Mouse (Mus musculus) brain, embryonic 14.5 days (tissue): ENCODE measurements around the gene Wdr27. TPM values are rescaled to one million over a fixed set of nuclear protein-coding genes. Genes with fewer than 3 reads are reported as not detected.
A peak's percentile ranks its signal among the peaks of the same experiment; 100 is the strongest.
"Not testable (repeated sequence)": the region's sequence is repeated elsewhere in the genome, so short reads cannot be mapped to it uniquely, and the experiment has no call there.

ENCODE experiments used
- DNase-seq: peaks from one replicate; pipeline ENCODE4 v3.0.0-alpha.2; 2011; ENCODE audit warnings: low read depth
- CTCF ChIP-seq: fragments of 200-500 bp; IDR thresholded peaks from 2 replicates; pipeline ENCODE4 v1.5.1; 2012; ENCODE audit warnings: inconsistent platforms, mild to moderate bottlenecking, moderate library complexity, borderline replicate concordance; ENCODE audit not compliant: insufficient read depth, insufficient read length; ENCODE audit errors: extremely low read depth
- POLR2A ChIP-seq: fragments of 200-500 bp; IDR thresholded peaks from 2 replicates; pipeline ENCODE4 v1.6.1; 2012; ENCODE audit warnings: mild to moderate bottlenecking, inconsistent platforms, borderline replicate concordance; ENCODE audit not compliant: poor library complexity, insufficient read depth, insufficient read length, severe bottlenecking; ENCODE audit errors: extremely low read depth
- polyA plus RNA-seq: library from polyadenylated mRNA; depleted of rRNA; stranded (reverse); fragments of >200 nt; gene quantifications from 2 replicates; pipeline ENCODE4 v1.2.3, GENCODE M21; 2012; rRNA removed

Wdr27 gene
- 4.7 and 5.1 TPM in 2 replicates for polyA plus RNA-seq

DNA sequence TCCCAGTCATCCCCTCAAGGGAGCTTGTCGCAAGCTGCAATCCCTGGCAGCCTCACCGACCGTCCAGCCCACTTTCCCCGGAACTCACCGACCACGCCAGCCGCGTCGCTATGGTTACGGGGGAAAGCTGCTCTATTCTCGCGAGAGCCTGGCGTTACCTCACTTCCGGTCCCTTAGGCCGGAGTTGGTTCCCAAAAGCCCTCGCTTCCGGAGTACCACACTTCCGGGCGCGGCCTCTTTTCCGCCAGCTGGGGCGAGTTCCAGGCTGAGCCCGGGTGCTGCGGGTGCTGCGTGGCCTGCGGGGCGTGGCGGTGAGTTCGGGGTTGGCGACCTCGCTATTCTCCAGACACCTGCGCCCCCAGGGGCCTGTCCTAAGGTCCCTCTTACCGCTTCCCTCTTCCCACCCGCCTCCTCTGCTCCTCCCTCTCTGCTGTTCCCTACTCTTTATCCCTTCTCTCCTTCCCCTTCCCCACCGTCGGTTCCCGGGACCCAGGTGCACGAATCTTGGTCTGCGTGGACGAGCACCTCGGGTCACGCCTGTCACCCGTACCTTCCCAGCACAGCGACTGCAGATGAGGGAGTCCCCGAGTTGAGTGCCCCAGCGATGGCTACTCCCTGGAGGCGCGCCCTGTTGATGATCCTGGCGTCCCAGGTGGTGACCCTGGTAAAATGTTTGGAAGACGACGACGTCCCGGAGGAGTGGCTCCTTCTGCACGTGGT is at the start of gene Wdr27, which contains the start of gene 1600012H06Rik:
Gene Wdr27, minus strand, starts transcription at position 150 of the 720 bp plus-strand sequence.
Gene 1600012H06Rik, plus strand, starts transcription at position 176 of the 720 bp plus-strand sequence.
- DNase-seq, result peak; percentile 99
- TF ChIP-seq CTCF (no peak), POLR2A (no peak; the same call in 1 of the 2 replicates)

DNA sequence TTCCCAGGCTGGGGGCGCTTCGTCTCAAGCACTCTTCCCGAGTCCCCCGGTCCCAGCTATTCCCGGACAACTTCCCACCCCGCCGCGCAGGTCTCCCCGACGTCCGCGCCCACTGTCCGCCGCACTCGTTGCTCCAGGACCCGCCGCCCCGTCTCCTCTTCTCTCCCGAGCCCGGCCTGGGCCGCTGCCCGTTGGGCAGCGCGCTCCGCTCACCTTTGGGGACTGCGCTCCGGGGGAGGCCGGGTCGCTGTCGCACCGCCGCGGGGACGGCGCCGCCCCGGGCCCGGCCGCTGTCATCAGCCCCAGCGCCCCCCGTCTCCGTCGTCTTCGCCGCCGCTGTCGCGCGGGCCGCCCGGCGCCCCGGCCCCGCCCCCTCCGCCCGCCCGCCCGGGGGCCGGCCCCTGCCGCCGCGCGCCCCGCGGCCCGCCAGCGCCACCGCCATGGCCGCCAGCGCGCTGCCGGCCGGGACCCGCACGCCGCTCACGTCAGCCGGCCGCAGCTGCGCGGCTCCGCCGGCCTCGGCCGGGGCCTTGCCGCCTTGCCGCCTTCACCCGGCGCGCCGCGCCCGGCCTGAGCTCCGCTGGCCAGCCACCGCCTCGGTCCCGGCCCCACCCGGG is 49.7 kb upstream of the Wdr27 start:
- not testable (repeated sequence) for DNase-seq

DNA sequence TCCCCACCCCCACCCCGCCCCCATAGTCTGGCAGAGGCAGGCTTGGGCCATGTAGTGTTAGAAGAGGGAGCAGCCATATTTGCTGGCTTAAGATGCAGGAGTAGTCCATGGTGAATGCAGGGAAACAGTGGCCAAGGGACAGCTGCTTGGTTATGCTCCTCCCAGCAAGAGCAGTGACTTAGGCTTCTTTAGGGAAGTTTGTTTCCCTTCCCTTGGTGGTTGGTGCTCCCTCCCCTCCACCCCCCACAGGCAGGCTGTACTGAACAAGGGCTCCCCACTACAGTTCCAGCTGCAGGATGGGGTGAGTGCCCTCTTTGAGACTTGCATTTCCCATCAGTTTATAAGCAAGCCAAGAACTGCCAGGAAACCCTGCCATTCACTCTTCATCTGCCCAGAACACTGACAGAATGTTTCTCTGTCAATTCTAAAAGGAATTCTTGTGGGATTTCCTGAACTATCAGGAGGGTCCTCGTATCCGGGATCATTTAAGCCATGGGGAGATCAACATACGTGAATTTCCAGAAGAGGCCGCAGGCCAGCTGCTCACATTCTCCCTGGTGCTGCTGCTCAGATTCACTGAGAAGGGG is 47.3 kb upstream of the Wdr27 start:
- DNase-seq, result not testable (repeated sequence)

DNA sequence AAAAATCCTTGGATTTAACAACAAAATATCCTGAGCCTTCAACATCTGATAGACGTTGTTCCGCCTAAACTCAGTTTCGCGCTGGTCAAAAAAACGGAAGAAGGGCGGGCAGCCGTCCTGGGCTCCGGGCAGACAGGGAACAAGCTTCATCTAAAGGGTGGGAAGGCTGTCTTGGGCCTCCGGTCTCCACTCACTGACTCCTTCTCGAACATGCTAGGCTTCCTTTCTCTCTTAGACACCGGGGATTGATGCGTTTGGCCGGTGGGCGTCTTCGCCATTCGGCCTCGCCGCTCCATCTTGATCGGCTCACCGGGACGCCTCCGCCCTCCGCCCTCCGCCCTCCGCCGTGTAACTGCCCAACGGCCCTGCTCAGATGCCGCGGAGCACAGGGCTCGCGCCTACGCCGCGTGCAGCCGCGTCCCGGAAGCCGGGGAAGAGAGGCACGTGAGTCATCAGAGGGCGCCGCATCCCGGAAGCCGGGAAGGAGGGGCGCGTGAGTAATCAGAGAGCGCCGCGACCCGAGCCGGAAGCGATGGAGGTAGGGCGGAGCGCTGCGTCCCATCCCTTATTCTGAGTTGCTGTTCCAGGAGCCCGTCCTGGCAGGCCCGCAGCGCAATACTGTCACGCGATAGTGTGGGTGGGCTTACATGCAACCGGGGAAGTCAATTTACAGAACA is 35.5 kb upstream of the Wdr27 start, which contains the start of the genes 9030025P20Rik and Gm3417:
Gene 9030025P20Rik, plus strand, starts transcription at position 107 of the 677 bp plus-strand sequence.
Gene Gm3417, minus strand, starts transcription at position 429 of the 677 bp plus-strand sequence.
- not testable (repeated sequence) for DNase-seq

DNA sequence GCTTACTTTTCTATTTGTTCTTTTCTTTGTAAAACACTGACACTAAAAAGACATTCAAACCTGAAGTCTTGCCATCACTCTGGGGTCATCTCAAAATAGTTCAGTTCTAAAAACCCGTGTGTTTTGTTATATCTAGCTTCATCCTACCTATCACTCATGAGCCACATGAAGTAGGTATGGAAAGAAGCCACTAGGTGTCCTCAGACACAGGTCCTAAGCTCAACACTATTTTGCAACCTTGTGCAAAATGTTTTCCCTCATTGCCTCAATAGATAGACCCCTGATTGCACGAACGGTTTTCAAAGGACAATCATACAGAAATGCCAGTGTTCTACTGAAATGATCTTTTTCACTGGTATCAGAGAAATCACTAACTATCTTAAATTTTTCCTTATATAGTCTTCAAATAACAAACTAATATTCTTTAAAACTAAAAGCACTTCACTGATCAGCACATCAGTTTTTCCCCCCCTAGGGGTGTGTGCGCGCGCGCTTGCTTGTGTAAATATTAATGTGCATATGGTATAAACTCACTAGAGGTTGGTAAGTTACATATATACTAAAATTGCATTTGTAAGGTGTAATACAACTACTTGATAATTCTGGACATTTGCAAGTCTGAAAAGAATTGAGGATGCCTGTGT is 34.9 kb upstream of the Wdr27 start:
- DNase-seq, result not testable (repeated sequence)

DNA sequence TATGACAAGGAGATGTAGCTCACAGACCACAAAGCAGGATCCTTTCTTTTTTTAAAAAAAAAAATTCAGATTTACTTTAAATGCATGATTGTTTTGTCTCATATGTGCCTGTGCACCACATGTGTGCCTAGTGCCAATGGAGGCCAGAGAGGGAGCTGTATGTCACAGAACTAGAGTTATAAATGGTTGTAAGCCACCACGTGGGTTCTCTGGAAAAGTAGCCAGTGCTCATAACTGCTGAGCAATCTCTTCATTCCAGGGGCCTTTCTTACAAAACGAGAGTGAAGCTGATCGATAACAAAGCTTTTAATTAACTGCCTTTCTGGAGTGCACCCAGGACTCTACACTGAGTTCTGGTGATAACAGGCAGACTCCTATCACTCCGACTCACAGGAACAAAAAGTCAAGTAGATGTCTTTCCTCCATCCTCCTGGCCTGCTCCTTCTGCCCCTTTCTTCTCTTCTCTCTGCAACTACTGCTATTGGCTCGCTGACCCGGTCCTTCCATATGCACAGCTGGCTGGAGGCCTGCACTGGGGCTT is 25.5 kb upstream of the Wdr27 start:
- not testable (repeated sequence) for DNase-seq

DNA sequence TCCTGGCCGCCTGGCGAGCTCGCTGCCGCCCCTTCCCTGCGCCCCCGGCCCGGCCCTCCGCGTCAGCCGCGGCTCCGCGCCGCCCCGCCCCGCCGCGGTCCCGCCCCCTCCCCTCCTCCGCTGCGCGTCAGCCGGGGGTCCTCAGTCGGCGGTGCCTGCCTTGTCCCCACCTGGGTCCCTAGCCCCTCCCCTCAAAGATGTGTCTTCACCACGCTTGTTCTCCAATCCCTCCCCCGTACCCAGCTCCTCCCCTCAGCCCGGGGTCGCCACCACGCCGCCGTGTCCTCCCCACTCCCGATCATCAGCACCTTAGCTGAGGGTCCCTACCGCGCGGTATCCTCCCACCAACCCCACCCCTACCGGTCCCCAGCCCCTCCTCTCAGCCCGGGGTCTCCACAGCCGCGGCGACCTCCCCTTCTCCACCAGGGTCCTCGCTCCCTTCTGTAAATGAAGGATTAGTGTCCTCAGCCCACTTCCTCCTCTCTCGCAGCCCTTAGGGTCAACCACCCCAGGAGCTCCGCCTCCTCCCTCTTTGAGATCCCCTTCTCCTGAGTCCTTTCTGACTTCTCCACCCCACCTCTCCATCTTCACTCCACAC is 18.7 kb upstream of the Wdr27 start:
- DNase-seq, result not testable (repeated sequence)

DNA sequence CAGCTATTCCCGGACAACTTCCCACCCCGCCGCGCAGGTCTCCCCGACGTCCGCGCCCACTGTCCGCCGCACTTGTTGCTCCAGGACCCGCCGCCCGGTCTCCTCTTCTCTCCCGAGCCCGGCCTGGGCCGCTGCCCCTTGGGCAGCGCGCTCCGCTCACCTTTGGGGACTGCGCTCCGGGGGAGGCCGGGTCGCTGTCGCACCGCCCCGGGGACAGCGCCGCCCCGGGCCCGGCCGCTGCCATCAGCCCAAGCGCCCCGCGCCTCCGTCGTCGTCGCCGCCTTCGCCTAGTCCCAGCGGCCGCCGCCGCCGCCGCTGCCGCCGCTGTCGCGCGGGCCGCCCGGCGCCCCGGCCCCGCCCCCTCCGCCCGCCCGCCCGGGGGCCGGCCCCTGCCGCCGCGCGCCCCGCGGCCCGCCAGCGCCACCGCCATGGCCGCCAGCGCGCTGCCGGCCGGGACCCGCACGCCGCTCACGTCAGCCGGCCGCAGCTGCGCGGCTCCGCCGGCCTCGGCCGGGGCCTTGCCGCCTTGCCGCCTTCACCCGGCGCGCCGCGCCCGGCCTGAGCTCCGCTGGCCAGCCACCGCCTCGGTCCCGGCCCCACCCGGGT is 18.1 kb upstream of the Wdr27 start, which contains the start of gene Phf10:
Gene Phf10, minus strand, starts transcription at position 323 of the 606 bp plus-strand sequence.
- peak; percentile 7 for DNase-seq

DNA sequence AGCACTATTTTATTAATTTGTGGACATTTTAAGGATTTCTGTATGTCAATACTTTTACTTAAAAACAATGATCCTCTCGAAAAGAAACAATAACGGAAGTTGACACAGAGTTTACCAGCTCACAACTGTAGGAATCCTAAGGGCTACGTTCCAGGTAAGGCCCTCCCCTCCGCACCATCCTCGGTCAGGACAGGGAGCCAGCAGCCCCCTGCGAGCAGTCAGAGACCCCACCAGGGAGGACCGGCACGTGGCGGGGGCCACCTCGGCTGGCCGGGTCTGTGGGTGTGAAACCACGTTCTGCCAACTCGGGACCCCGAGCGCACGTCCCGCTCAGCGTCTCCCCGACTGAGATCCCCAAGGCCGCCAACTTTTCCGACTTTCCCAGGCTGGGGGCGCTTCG is 17.6 kb upstream of the Wdr27 start:
- DNase-seq, result peak; percentile 15
- TF ChIP-seq POLR2A, result no peak
- no peak for TF ChIP-seq CTCF

DNA sequence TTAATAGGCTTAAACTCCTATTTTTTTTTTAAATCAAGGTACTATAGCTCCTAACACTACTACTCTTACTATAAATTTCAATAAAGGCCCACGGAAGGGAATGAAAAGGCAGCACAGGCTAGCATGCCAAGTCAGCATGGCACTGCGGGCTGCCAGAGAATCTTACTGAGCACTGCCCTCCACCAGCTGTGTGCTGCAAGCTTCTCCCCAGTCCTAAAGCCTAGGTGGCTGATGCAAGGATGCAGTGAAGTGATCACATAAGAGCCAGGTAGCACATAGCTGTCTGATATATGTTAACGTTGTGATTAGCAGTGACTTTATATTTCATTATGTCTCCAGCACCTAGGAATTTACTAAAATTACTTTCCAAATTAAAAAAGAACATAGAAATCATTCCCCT is 17.0 kb upstream of the Wdr27 start:
- DNase-seq, result peak; percentile 6
- TF ChIP-seq CTCF, result no peak
- no peak for TF ChIP-seq POLR2A

DNA sequence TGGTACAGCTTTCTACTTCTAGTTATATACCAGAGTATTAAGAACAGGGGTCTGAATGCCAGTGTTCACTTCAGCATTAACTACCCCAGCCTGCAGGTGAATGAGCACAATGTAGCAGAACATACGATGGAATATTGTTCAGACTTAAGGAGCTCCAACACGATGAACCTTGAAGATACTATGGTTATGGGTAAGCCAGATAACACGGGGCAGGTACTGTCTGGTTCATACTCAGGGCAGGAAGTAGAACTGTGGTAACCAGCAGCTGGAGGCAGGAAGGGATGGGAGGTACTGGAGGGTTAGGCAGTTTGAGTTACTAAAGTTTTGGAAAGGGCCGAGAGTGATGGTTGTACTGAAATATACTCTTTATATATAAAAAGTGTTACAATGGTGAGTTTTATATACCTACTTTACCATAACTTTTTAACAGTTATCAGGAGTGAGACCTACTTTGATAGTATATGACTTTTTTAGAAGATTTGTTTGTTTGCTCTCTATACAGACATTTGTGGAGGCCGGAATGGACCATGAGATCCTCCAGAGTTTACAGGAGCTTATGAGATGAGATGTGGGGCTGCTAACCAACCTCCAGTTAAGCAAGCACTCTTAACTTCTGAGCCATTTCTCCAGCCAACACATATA is 15.8 kb upstream of the Wdr27 start:
- TF ChIP-seq CTCF, result no peak
- TF ChIP-seq POLR2A, result no peak
- no peak for DNase-seq

DNA sequence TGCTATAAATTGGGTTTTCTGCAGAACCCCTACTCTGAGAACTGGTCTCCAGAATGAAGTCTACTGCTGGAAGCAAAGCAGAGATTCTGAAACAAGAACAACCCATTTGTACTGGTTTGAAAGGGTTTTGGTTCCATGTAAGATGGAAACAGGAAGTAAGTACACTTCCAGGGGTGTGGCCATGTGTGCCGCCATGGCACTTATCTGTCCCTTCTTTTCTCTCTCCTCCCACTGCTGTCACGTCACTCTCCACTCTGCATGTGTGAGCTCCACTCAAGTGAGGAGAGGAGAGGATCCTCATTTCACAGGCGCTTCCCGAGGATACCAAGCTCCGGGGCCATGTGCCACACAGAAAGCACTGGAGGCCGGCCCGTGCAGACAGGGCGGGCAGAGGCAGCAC is 10.5 kb upstream of the Wdr27 start:
- TF ChIP-seq CTCF, result no peak
- TF ChIP-seq POLR2A, result no peak
- no peak for DNase-seq
